Comparison of ENCODE assay signal across 9 mouse cellular contexts in genomic region chr3:98280204-98280932, GRCm38 (mm10). TPM values are rescaled to one million over a fixed set of nuclear protein-coding genes. Genes with fewer than 3 reads are reported as not detected.
A peak's percentile ranks its signal among the peaks of the same experiment; 100 is the strongest.
DNase-seq lines count a peak whose midpoint lies in the region; ATAC-seq and TF ChIP-seq lines count a peak whose summit lies in the region.
"Had no signal": no experiment of that assay in that cellular context is flagged by ENCODE, and none has a peak within 500 bp of the region (broad histone marks: within the 10 kb centered on the region; RNA-seq: fewer than 3 reads in every experiment).

TSS of gene Hmgcs2 (plus strand) at chr3:98280435.

- WGBS in forebrain, embryonic 13.5 days: 65% methylated on average over 14 of the region's 14 CpGs
- WGBS in limb, embryonic 12.5 days: 59% methylated on average over 14 of the region's 14 CpGs
- 65% methylated on average over 14 of the region's 14 CpGs for WGBS in midbrain, embryonic 12.5 days
- 62% methylated on average over 14 of the region's 14 CpGs for WGBS in thymus, adult 2 months

- no peak for DNase-seq in left cerebral cortex, adult 2 months (ENCODE audit: extremely low spot score in 1 of 2, low spot score in 2 of 2)
- no peak for DNase-seq in left cerebral cortex, adult 11 months (ENCODE audit: low spot score)
- peak; percentile 69 to 77 for DNase-seq in heart, postnatal 36 days
- peak; percentile 23 for DNase-seq in thymus, adult 2 months
- no peak for DNase-seq in cerebellum, adult 9-10 months

- intact Hi-C loops in left cerebral cortex, adult 2 months (cut with DNase I): no loop called here
- intact Hi-C loops in heart, postnatal 36 days (cut with DNase I): no loop called here

- H3K9ac ChIP-seq in forebrain, embryonic 13.5 days: no peak within 1 kb of the TSS
- H3K9ac ChIP-seq in limb, embryonic 12.5 days (replicated peaks): no peak within 1 kb of the TSS
- H3K9ac ChIP-seq in midbrain, embryonic 12.5 days (replicated peaks): no peak within 1 kb of the TSS

- 0 out of 2 replicates have a peak, but pooled peaks cover 5% of the 10 kb centered on the region for H3K4me1 ChIP-seq in forebrain, embryonic 13.5 days
- peaks cover 20% of the 10 kb centered on the region for H3K4me1 ChIP-seq in limb, embryonic 12.5 days (replicated peaks)
- 0 out of 2 replicates have a peak, but pooled peaks cover 5% of the 10 kb centered on the region for H3K4me1 ChIP-seq in midbrain, embryonic 12.5 days
- peaks cover 24% of the 10 kb centered on the region for H3K4me1 ChIP-seq in thymus, adult 2 months (replicated peaks; ENCODE audit: control insufficient read depth, insufficient read depth, low read length)

- ATAC-seq in forebrain, embryonic 13.5 days: peak; percentile 24
- ATAC-seq in limb, embryonic 12.5 days (ENCODE audit: insufficient number of reproducible peaks, insufficient read depth, low FRiP score, low TSS enrichment, low read depth): peak; percentile 29; the same call in 1 of the 2 replicates
- ATAC-seq in midbrain, embryonic 12.5 days (ENCODE audit: low FRiP score, low read depth): peak; percentile 58

- no peak within 1 kb of the TSS for H3K4me2 ChIP-seq in forebrain, embryonic 13.5 days
- peak within 1 kb of the TSS; percentile 33 for H3K4me2 ChIP-seq in limb, embryonic 12.5 days
- no peak within 1 kb of the TSS for H3K4me2 ChIP-seq in midbrain, embryonic 12.5 days (replicated peaks)

- no peaks in the 10 kb centered on the region for H3K36me3 ChIP-seq in forebrain, embryonic 13.5 days (ENCODE audit: poor library complexity, severe bottlenecking)
- no peaks in the 10 kb centered on the region for H3K36me3 ChIP-seq in limb, embryonic 12.5 days
- no peaks in the 10 kb centered on the region for H3K36me3 ChIP-seq in midbrain, embryonic 12.5 days
- H3K36me3 ChIP-seq in thymus, adult 2 months (ENCODE audit: control insufficient read depth, insufficient read depth, low read length): no peaks in the 10 kb centered on the region
- H3K36me3 ChIP-seq: G1E had no signal

- TF ChIP-seq POLR2A in thymus, adult 2 months (IDR thresholded peaks at IDR 0.05; ENCODE audit: control insufficient read depth, extremely low read depth, insufficient read depth, low read length, poor library complexity): no peak

- H3K27me3 ChIP-seq in forebrain, embryonic 13.5 days: no peaks in the 10 kb centered on the region
- H3K27me3 ChIP-seq in limb, embryonic 12.5 days: no peaks in the 10 kb centered on the region; the same call in 1 of the 2 replicates
- no peaks in the 10 kb centered on the region for H3K27me3 ChIP-seq in midbrain, embryonic 12.5 days
- H3K27me3 ChIP-seq in thymus, adult 2 months (ENCODE audit: control insufficient read depth, insufficient read depth, low read length): no peaks in the 10 kb centered on the region

- no peaks in the 10 kb centered on the region for H3K9me3 ChIP-seq in forebrain, embryonic 13.5 days (replicated peaks)
- no peaks in the 10 kb centered on the region for H3K9me3 ChIP-seq in limb, embryonic 12.5 days
- H3K9me3 ChIP-seq in midbrain, embryonic 12.5 days: no peaks in the 10 kb centered on the region

- no peak for TF ChIP-seq CTCF in left cerebral cortex, adult 2 months (IDR thresholded peaks at IDR 0.05)
- TF ChIP-seq CTCF in thymus, adult 2 months (IDR thresholded peaks at IDR 0.05; ENCODE audit: borderline replicate concordance, control insufficient read depth, extremely low read depth, insufficient read depth, low read length, poor library complexity): no peak

- H3K27ac ChIP-seq in left cerebral cortex, adult 2 months: no peak within 1 kb of the TSS; the same call in 1 of the 2 replicates
- H3K27ac ChIP-seq in forebrain, embryonic 13.5 days: no peak within 1 kb of the TSS
- H3K27ac ChIP-seq in limb, embryonic 12.5 days: 0 out of 2 replicates have a peak within 1 kb of the TSS, but pooled peaks have one; percentile 23
- no peak within 1 kb of the TSS for H3K27ac ChIP-seq in midbrain, embryonic 12.5 days (replicated peaks)
- peak within 1 kb of the TSS; percentile 88 for H3K27ac ChIP-seq in thymus, adult 2 months (ENCODE audit: control insufficient read depth, insufficient read depth, low read length)

- peak within 1 kb of the TSS; percentile 35 for H3K4me3 ChIP-seq in left cerebral cortex, adult 2 months
- no peak within 1 kb of the TSS for H3K4me3 ChIP-seq in forebrain, embryonic 13.5 days
- H3K4me3 ChIP-seq in limb, embryonic 12.5 days (replicated peaks): no peak within 1 kb of the TSS
- no peak within 1 kb of the TSS for H3K4me3 ChIP-seq in midbrain, embryonic 12.5 days
- H3K4me3 ChIP-seq in thymus, adult 2 months (ENCODE audit: control insufficient read depth, insufficient read depth, low read length): peak within 1 kb of the TSS; percentile 16; the same call in 1 of the 2 replicates

RNA-seq across cellular contexts. Expression of gene Hmgcs2, which starts in this region (rescaled TPM):
- 1 to 10 TPM; 6.3 to 6.4 TPM for total RNA-seq in left cerebral cortex, adult 2 months (2021)
- 2.0 and 2.4 TPM in 2 replicates for polyA plus RNA-seq in forebrain, embryonic 13.5 days (2015; fragmentation: Nextera tagmentation; extraction: Ambion mirVana)
- total RNA-seq in heart, postnatal 36 days (2021): 10 to 100 TPM; 26.0 to 27.1 TPM
- polyA plus RNA-seq in limb, embryonic 12.5 days (2016; fragmentation: Nextera tagmentation; extraction: Ambion mirVana): 2.9 and 3.0 TPM in 2 replicates
- 5.0 and 6.7 TPM in 2 replicates for polyA plus RNA-seq in midbrain, embryonic 12.5 days (2016; fragmentation: Nextera tagmentation; extraction: Ambion mirVana)
- 8.8 and 9.9 TPM in 2 replicates for polyA plus RNA-seq in thymus, adult 2 months (2012; rRNA removed)
- total RNA-seq: G1E had no signal
- polyA plus RNA-seq: G1E had no signal

Comparison
In these comparisons a context has a peak if more than half of its experiments do, and no peak if none do; other contexts are left out.
1. DNase-seq: peak in heart, postnatal 36 days (2 of 2) and thymus, adult 2 months (single experiment); none in left cerebral cortex, adult 2 months (0 of 2), left cerebral cortex, adult 11 months (single experiment) and cerebellum, adult 9-10 months (single experiment).
2. H3K27ac ChIP-seq: peak in limb, embryonic 12.5 days (single experiment) and thymus, adult 2 months (single experiment); none in left cerebral cortex, adult 2 months (single experiment), forebrain, embryonic 13.5 days (single experiment) and midbrain, embryonic 12.5 days (single experiment).
3. H3K4me3 ChIP-seq: peak in left cerebral cortex, adult 2 months (single experiment) and thymus, adult 2 months (single experiment); none in forebrain, embryonic 13.5 days (single experiment), limb, embryonic 12.5 days (single experiment) and midbrain, embryonic 12.5 days (single experiment).
4. Peak in every context shown above with its lines, with median percentiles within 50 percentile points of each other: ATAC-seq.